Mouse (Mus musculus) stomach, embryonic 15.5 days (tissue): Measurements from ENCODE around the gene Slc25a3. TPM values are rescaled to one million over a fixed set of nuclear protein-coding genes. Genes with fewer than 3 reads are reported as not detected.
A peak's percentile ranks its signal among the peaks of the same experiment; 100 is the strongest.

Experiments used
- ATAC-seq: fragments of 200-750 bp; cut with Nextera tagmentation; 2 replicates; pipeline ENCODE4 v1.8.0; 2017; ENCODE audit warnings: low read depth, moderate number of reproducible peaks, moderate TSS enrichment; ENCODE audit not compliant: insufficient read depth, low FRiP score
- H3K27ac ChIP-seq: fragments of 300-500 bp; sonication (generic); 2 replicates; pipeline ENCODE4 v1.5.1; 2015; ENCODE audit warnings: mild to moderate bottlenecking, inconsistent platforms
- H3K27me3 ChIP-seq: fragments of 300-500 bp; sonication (generic); replicated peaks from 2 replicates; pipeline ENCODE4 v1.6.1; 2015; ENCODE audit warnings: inconsistent platforms
- H3K36me3 ChIP-seq: fragments of 300-500 bp; sonication (generic); 2 replicates; pipeline ENCODE4 v1.6.1; 2015; ENCODE audit warnings: inconsistent platforms
- H3K4me1 ChIP-seq: fragments of 300-500 bp; sonication (generic); 2 replicates; pipeline ENCODE4 v1.6.1; 2015; ENCODE audit warnings: inconsistent platforms
- H3K4me2 ChIP-seq: fragments of 300-500 bp; sonication (generic); 2 replicates; pipeline ENCODE4 v1.6.1; 2015; ENCODE audit warnings: mild to moderate bottlenecking, inconsistent platforms
- H3K4me3 ChIP-seq: fragments of 300-500 bp; sonication (generic); replicated peaks from 2 replicates; pipeline ENCODE4 v1.5.1; 2015; ENCODE audit warnings: inconsistent platforms
- H3K9ac ChIP-seq: fragments of 300-500 bp; sonication (generic); 2 replicates; pipeline ENCODE4 v1.6.1; 2015; ENCODE audit warnings: inconsistent platforms
- H3K9me3 ChIP-seq: fragments of 300-500 bp; sonication (generic); 2 replicates; pipeline ENCODE4 v1.6.1; 2016; ENCODE audit warnings: inconsistent platforms
- WGBS: fragments of 180-500 bp; shearing (Covaris S2); methylation state at CpG from one replicate; pipeline ENCODE4 v1.1.7; 2015; 5-methylcytosine and 5-hydroxymethylcytosine counted together
- polyA plus RNA-seq: library from polyadenylated mRNA; unstranded; fragments of >200 nt; fragmentation: Nextera tagmentation; extraction: Ambion mirVana; gene quantifications from 2 replicates; pipeline ENCODE4 v1.2.1, GENCODE M21; 2015

Gene Slc25a3
- polyA plus RNA-seq, 1 experiment from 2014 or later = 440 TPM

- Histone ChIP-seq H3K27ac (no peak overlapping the region), H3K4me2 (no peak overlapping the region), H3K9ac (no peak overlapping the region), H3K27me3 (no peaks in the 10 kb centered on the region), H3K36me3 (no peaks in the 10 kb centered on the region), H3K4me1 (no peaks in the 10 kb centered on the region), H3K4me3 (no peak overlapping the region), H3K9me3 (no peaks in the 10 kb centered on the region)
- ATAC-seq = peak; percentile 35; the same call in 1 of the 2 replicates
- 63% methylated on average over 3 of the region's 3 CpGs for WGBS
Observed at GRCm38 (mm10) chr10:91138317-91138716, 14.5 kb upstream of the Slc25a3 start.

DNA sequence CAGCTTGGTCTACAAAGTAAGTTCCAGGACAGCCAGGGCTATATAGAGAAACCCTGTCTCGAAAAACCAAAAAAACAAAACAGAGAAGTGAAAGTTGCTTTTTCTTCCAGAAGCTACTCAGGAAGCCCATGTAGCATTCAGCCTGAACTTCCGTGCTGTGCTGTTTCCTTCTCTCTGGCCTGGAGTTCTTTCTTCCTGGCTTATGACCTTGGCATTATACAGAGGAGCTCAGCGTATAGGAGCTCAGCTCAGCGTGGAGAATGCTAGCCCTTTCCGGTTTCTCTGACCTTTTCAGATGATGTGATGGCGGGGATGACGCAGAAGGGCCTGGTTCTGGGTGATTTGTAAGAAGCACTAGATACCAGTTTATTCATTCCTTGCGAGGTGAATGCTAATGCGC is 13.5 kb upstream of the Slc25a3 start:
- H3K9ac ChIP-seq = no peak overlapping the region
- no peak overlapping the region for H3K4me3 ChIP-seq
- ATAC-seq = no peak
- 82% methylated on average over 9 of the region's 9 CpGs for WGBS
- no peak overlapping the region for H3K4me2 ChIP-seq
- H3K36me3 ChIP-seq = no peaks in the 10 kb centered on the region
- no peaks in the 10 kb centered on the region for H3K4me1 ChIP-seq
- H3K27me3 ChIP-seq = no peaks in the 10 kb centered on the region
- no peak overlapping the region for H3K27ac ChIP-seq
- no peaks in the 10 kb centered on the region for H3K9me3 ChIP-seq

DNA sequence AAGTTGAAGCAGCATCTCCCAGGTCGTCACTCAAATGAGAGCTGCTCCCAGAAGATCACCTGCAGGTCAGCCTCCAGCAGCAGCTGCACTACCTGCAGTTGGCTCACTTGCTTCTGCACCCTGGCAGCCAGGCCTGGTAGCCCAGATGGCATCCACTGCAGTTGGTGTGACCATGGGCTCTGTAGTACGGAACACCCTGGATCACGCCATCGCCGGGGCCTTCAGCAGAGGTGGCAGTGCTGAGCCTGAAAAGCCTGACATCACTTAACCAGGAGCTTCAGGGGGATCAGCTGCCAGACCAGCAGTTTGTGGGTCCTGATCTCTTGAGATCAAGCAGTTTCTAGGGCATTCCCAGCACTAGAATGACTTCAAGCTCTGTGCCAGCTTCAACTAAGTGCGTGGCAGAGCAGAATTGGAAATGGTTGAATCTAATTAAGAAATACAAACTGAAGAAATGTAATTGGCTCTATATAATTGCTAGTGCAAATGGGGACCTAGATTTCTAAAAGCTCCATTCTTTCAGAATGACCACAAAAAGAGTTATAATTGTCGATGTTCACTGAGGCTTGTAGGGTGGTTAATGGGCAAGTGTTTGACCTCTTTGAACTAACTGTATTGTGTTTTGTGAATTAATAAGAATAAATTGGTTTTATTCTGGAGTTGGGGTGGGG is 11.6 kb upstream of the Slc25a3 start:
- Histone ChIP-seq H3K27ac (no peak overlapping the region), H3K9me3 (no peaks in the 10 kb centered on the region)

GRCm38 (mm10) chr10:91131565-91131964 is 7.7 kb upstream of the Slc25a3 start:
- H3K27ac ChIP-seq = no peak overlapping the region
- H3K4me2 ChIP-seq = no peak overlapping the region
- 79% methylated on average over 1 of the region's 1 CpGs for WGBS
- H3K27me3 ChIP-seq = no peaks in the 10 kb centered on the region
- no peak overlapping the region for H3K4me3 ChIP-seq
- H3K9ac ChIP-seq = no peak overlapping the region
- no peaks in the 10 kb centered on the region for H3K9me3 ChIP-seq
- H3K36me3 ChIP-seq = no peaks in the 10 kb centered on the region
- no peaks in the 10 kb centered on the region for H3K4me1 ChIP-seq
- peak; percentile 43; the same call in 1 of the 2 replicates for ATAC-seq

More for the DNA sequence above, 11.6 kb upstream of the Slc25a3 start:
- Histone ChIP-seq H3K4me2 (no peak overlapping the region), H3K4me3 (no peak overlapping the region), H3K4me1 (no peaks in the 10 kb centered on the region), H3K36me3 (no peaks in the 10 kb centered on the region), H3K27me3 (no peaks in the 10 kb centered on the region), H3K9ac (no peak overlapping the region)
- no peak for ATAC-seq
- WGBS = 86% methylated on average over 7 of the region's 7 CpGs

DNA sequence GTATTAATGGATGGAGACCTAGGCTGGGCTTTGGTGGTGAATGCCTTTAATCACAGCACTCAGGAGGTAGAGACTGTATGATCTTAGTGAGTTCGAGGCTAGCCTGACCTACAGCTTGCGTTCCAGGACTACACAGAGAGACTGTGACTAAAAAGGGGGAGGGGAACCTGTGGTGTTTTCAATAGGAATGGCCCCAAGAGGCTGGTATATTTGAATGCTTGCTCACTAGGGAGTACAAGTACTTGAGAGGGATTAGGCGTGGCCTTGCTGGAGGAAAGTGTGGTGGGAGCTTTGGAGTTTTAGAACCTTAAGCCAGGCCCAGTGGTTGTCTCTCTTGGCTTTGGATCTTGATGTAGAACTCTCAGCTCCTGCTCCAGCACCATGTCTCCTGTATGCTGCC is 6.9 kb upstream of the Slc25a3 start:
- H3K9ac ChIP-seq = no peak overlapping the region
- H3K4me1 ChIP-seq = no peaks in the 10 kb centered on the region
- H3K27me3 ChIP-seq = no peaks in the 10 kb centered on the region
- 92% methylated on average over 3 of the region's 3 CpGs for WGBS
- no peak overlapping the region for H3K27ac ChIP-seq
- H3K9me3 ChIP-seq = no peaks in the 10 kb centered on the region
- H3K36me3 ChIP-seq = no peaks in the 10 kb centered on the region
- ATAC-seq = no peak
- H3K4me3 ChIP-seq = no peak overlapping the region
- H3K4me2 ChIP-seq = no peak overlapping the region

DNA sequence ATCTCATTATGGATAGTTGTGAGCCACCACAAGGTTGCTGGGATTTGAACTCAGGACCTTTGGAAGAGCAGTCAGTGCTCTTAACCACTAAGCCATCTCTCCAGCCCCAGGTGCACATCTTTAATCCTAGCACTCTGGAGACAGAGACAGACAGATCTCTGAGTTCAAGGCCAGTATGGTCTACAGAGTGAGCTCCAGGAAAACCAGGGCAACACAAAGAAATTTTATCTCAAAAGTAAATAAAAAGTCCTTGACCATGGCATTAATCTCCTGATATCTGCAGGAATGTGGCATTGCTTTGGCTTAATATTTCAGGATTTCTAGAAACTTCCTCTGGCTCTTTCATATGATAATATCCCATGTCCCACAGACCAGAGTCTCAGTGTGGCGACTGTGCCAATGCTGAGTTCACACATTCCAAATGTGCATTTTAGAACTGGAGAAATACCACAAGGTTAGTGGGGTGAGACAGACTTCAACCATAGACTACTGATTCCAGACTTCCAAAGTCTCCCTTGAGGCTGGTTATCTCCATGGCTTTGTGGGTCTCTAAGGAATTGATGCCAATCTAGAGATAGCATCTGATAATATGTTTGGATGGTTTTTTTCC is 4.8 kb upstream of the Slc25a3 start:
- 61% methylated on average over 1 of the region's 1 CpGs for WGBS
- peaks cover 3% of the 10 kb centered on the region; the same call in 1 of the 2 replicates for H3K4me1 ChIP-seq
- no peaks in the 10 kb centered on the region for H3K9me3 ChIP-seq
- no peak overlapping the region for H3K4me3 ChIP-seq
- H3K27me3 ChIP-seq = no peaks in the 10 kb centered on the region
- no peak for ATAC-seq
- no peak overlapping the region for H3K9ac ChIP-seq
- H3K4me2 ChIP-seq = no peak overlapping the region
- no peak overlapping the region for H3K27ac ChIP-seq
- H3K36me3 ChIP-seq = no peaks in the 10 kb centered on the region

GRCm38 (mm10) chr10:91127395-91127794 is 3.5 kb upstream of the Slc25a3 start:
- no peak overlapping the region for H3K27ac ChIP-seq
- peaks cover 3% of the 10 kb centered on the region; the same call in 1 of the 2 replicates for H3K4me1 ChIP-seq
- H3K4me2 ChIP-seq = no peak overlapping the region
- 54% methylated on average over 2 of the region's 2 CpGs for WGBS
- H3K4me3 ChIP-seq = no peak overlapping the region
- no peak for ATAC-seq
- no peaks in the 10 kb centered on the region for H3K27me3 ChIP-seq
- H3K9me3 ChIP-seq = no peaks in the 10 kb centered on the region
- H3K36me3 ChIP-seq = no peaks in the 10 kb centered on the region
- no peak overlapping the region for H3K9ac ChIP-seq

DNA sequence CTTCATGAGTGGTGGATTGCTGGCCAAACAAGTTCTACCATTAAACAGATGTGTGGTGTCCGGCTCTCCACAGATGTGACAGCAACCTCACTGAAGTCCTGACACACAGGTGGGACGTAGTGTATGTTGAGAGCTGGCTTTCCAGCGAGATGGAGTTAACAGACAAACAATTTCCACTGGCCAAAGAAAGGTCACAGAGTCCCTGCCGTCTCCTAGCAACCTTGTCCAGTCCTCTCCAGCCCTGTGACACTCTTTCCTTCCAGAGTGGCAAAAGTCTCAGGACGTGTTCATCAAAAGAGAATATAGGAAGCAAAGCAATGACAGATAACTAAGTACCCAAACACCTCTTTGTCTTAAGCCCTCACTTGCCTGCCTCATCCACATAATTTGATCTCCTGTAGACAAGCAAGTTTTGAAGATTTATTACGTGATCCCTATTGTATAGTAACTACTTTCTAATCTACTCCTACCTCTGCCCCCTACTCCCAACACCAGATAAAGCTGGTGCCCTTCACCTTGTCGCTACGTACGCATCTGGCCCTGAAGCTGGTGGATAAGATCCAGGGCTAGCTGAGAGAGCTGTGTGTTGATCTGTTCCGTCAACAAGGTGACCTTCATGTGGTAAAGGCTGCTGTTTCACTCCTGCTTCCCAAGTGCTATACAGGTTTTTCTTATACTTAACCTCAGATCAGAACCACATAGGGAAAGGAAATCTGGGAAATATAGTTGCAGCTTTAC is 2.9 kb upstream of the Slc25a3 start:
- 48% methylated on average over 10 of the region's 10 CpGs for WGBS
- Histone ChIP-seq H3K4me1 (peaks cover 6% of the 10 kb centered on the region), H3K27me3 (no peaks in the 10 kb centered on the region), H3K9ac (no peak overlapping the region), H3K4me2 (no peak overlapping the region), H3K9me3 (no peaks in the 10 kb centered on the region), H3K27ac (no peak overlapping the region), H3K4me3 (no peak overlapping the region), H3K36me3 (no peaks in the 10 kb centered on the region)
- ATAC-seq = no peak

DNA sequence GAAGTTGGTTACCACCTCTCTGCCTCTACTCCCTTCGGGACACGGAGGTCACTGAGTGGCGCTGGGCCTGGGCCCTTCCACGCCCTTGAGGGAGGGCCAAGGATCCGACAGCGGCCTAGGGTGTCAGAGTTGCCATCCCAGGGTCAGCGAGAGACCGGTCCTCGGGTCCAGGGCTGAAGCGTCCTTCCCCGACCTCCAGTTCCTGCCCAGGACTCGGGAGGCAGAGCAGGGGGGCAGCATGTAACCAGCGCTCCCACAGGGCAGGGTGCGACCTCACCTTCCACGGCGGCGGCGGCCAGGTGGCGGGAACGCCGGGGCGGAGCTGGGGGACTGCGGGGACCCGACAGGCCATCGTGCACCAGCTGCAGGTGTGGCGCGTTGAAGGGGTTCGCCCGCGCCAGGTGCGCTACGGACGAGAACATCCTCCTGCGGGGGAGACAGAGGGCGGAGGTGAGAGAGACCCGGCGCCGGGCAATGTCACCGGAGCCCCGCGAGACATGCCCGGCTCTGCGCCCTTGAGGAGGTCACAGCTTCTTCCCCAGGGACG is 505 bp downstream of the Slc25a3 start:
- peak overlapping the region; percentile 80 for H3K4me3 ChIP-seq
- peaks cover 20% of the 10 kb centered on the region for H3K36me3 ChIP-seq
- ATAC-seq = peak; percentile 34
- H3K27me3 ChIP-seq = no peaks in the 10 kb centered on the region
- H3K9ac ChIP-seq = peak overlapping the region; percentile 98
- WGBS = under 1% methylated on average over 43 of the region's 44 CpGs
- peak overlapping the region; percentile 95 for H3K27ac ChIP-seq
- H3K4me1 ChIP-seq = peaks cover 7% of the 10 kb centered on the region
- H3K4me2 ChIP-seq = peak overlapping the region; percentile 64
- H3K9me3 ChIP-seq = no peaks in the 10 kb centered on the region

DNA sequence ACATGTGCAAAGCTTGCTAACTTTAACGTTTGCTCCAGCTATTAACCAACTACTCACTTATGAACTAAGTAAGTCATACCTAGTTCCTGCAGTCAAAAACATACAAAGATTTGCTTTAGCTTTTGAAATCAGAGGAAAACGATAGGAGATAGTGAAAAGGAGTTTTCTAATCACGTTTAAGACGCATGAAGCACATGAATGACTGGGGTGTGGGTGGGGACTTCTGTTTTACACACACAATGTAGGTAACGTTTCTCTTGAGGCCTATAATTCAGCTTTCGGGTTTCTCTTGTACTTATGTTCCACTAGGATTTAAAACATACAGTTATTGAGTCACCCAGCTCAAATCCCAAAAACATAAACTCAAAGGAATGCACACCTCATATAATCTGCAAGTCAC is 1.2 kb downstream of the Slc25a3 start:
- Histone ChIP-seq H3K36me3 (peaks cover 26% of the 10 kb centered on the region), H3K27me3 (no peaks in the 10 kb centered on the region), H3K4me1 (peaks cover 7% of the 10 kb centered on the region), H3K27ac (0 out of 2 replicates have a peak overlapping the region, but pooled peaks have one; percentile 95), H3K9me3 (no peaks in the 10 kb centered on the region), H3K4me2 (peak overlapping the region; percentile 64), H3K9ac (peak overlapping the region; percentile 98; the same call in 1 of the 2 replicates), H3K4me3 (peak overlapping the region; percentile 80)
- 24% methylated on average over 6 of the region's 6 CpGs for WGBS
- no peak for ATAC-seq

DNA sequence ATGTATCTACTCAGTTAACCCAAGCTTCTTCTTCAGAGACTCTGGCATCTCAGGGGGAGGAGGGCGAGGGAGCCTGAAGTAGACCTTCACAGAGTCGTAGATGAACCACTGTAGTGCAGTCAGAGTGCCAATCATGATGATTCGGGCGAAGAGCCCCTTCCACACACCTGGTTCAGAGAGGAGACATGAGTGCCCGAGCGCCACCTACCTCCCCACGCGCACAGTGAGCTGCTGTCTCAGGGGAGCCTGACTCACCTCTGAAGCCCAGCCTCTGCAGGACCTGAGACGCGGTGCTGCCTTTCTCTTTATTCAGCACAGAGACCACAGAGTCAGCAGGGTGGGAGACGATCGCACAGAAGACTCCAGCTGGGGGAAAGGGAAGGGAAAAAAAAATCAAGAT is 6.9 kb downstream of the Slc25a3 start:
- H3K4me2 ChIP-seq = no peak overlapping the region
- no peak for ATAC-seq
- H3K27ac ChIP-seq = no peak overlapping the region
- H3K4me3 ChIP-seq = no peak overlapping the region
- WGBS = 93% methylated on average over 12 of the region's 12 CpGs
- H3K9me3 ChIP-seq = no peaks in the 10 kb centered on the region
- no peaks in the 10 kb centered on the region for H3K27me3 ChIP-seq
- H3K4me1 ChIP-seq = peaks cover 2% of the 10 kb centered on the region; the same call in 1 of the 2 replicates
- peaks cover 73% of the 10 kb centered on the region for H3K36me3 ChIP-seq
- no peak overlapping the region for H3K9ac ChIP-seq

DNA sequence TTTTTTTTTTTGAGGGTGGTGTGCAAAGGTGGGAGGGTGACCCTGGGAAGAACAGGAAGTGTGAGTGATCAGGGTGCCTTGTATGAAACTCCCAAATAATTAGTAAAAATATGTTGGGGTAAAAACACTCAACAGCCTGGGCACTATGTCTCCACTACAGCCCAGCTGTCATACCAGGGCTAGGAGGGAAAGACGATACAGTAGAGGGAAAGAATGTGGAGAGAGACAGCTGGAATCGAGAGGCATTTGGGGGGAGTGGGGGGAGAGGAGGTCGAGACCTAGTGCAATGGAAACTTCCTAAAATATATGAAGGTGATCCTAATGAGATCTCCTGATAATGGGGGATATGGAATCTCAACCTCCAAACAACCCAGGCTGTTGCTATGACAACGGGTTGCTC is 14.0 kb downstream of the Slc25a3 start:
- H3K4me2 ChIP-seq = no peak overlapping the region
- no peaks in the 10 kb centered on the region for H3K9me3 ChIP-seq
- H3K4me3 ChIP-seq = no peak overlapping the region
- no peak for ATAC-seq
- no peak overlapping the region for H3K9ac ChIP-seq
- no peaks in the 10 kb centered on the region for H3K4me1 ChIP-seq
- peaks cover 24% of the 10 kb centered on the region for H3K36me3 ChIP-seq
- WGBS = 68% methylated on average over 4 of the region's 4 CpGs
- no peak overlapping the region for H3K27ac ChIP-seq
- H3K27me3 ChIP-seq = no peaks in the 10 kb centered on the region
